Mouse (Mus musculus) limb, embryonic 14.5 days (tissue): Measurements from ENCODE around the gene Abca12. TPM values are rescaled to one million over a fixed set of nuclear protein-coding genes. Genes with fewer than 3 reads are reported as not detected.

ENCODE experiments used
- ATAC-seq: fragments of 200-750 bp; cut with Nextera tagmentation; 2 replicates; pipeline ENCODE4 v1.8.0; 2017; ENCODE audit warnings: low read depth, moderate number of reproducible peaks, moderate TSS enrichment; ENCODE audit not compliant: low FRiP score
- DNase-seq: peaks from one replicate; pipeline ENCODE4 v3.0.0-alpha.2; 2015; ENCODE audit warnings: low spot score
- H3K27ac ChIP-seq: fragments of 300-500 bp; sonication (generic); replicated peaks from 2 replicates; pipeline ENCODE4 v1.5.1; 2014; ENCODE audit warnings: low read depth, mild to moderate bottlenecking, low read length, moderate library complexity, mixed read lengths
- H3K27me3 ChIP-seq: fragments of 300-500 bp; sonication (generic); 2 replicates; pipeline ENCODE4 v1.6.1; 2014; ENCODE audit warnings: low read length, mixed read lengths; ENCODE audit not compliant: control insufficient read depth, insufficient read depth
- H3K36me3 ChIP-seq: fragments of 300-500 bp; sonication (generic); 2 replicates; pipeline ENCODE4 v1.6.1; 2014; ENCODE audit warnings: mild to moderate bottlenecking, low read length, moderate library complexity, mixed read lengths; ENCODE audit not compliant: control insufficient read depth, insufficient read depth
- H3K4me1 ChIP-seq: fragments of 300-500 bp; sonication (generic); 2 replicates; pipeline ENCODE4 v1.6.1; 2014; ENCODE audit warnings: antibody characterized with exemption, low read length, mixed read lengths; ENCODE audit not compliant: control insufficient read depth, insufficient read depth
- H3K4me2 ChIP-seq: fragments of 300-500 bp; sonication (generic); replicated peaks from 2 replicates; pipeline ENCODE4 v1.6.1; 2014; ENCODE audit warnings: low read depth, mild to moderate bottlenecking, low read length, moderate library complexity; ENCODE audit not compliant: severe bottlenecking
- H3K4me3 ChIP-seq: fragments of 300-500 bp; sonication (generic); replicated peaks from 2 replicates; pipeline ENCODE4 v1.5.1; 2014; ENCODE audit warnings: low read length
- H3K9ac ChIP-seq: fragments of 300-500 bp; sonication (generic); 2 replicates; pipeline ENCODE4 v1.6.1; 2014; ENCODE audit warnings: mild to moderate bottlenecking, low read depth, low read length, moderate library complexity; ENCODE audit not compliant: severe bottlenecking
- H3K9me3 ChIP-seq: fragments of 300-500 bp; sonication (generic); 2 replicates; pipeline ENCODE4 v1.6.1; 2016; ENCODE audit warnings: low read length; ENCODE audit not compliant: control insufficient read depth
- POLR2A ChIP-seq: fragments of 200-500 bp; IDR thresholded peaks from 2 replicates; pipeline ENCODE4 v1.8.0; 2012; ENCODE audit warnings: inconsistent platforms, mild to moderate bottlenecking, moderate library complexity, borderline replicate concordance; ENCODE audit not compliant: insufficient read depth, insufficient read length; ENCODE audit errors: extremely low read depth
- WGBS: fragments of 180-500 bp; shearing (Covaris S2); extraction: QIAGEN DNeasy Blood & Tissue Kit; methylation state at CpG from one replicate; pipeline ENCODE4 v1.1.7; 2014; 5-methylcytosine and 5-hydroxymethylcytosine counted together
- polyA plus RNA-seq, 2 experiments: library from polyadenylated mRNA; depleted of rRNA in 1 of 2; stranded (reverse) in 1 of 2; unstranded in 1 of 2; fragments of >200 nt; fragmentation: Nextera tagmentation in 1 of 2; extraction: Ambion mirVana in 1 of 2; gene quantifications; 2 replicates each; pipeline versions ENCODE4 v1.2.1 to v1.2.3; 2012 to 2014

Abca12 gene
- polyA plus RNA-seq (2012; rRNA removed) (1.5 and 1.9 TPM in 2 replicates), polyA plus RNA-seq (2014; fragmentation: Nextera tagmentation; extraction: Ambion mirVana) (3.2 and 3.7 TPM in 2 replicates)

GRCm38 (mm10) chr1:71414810-71415209 lies at the start of gene Abca12:
Gene Abca12, minus strand, starts transcription at chr1:71414910.
- no peak for ATAC-seq
- no peak within 1 kb of the TSS for H3K27ac ChIP-seq
- H3K4me2 ChIP-seq, result no peak within 1 kb of the TSS
- H3K4me1 ChIP-seq, result no peaks in the 10 kb centered on the region
- 73% methylated on average over 7 of the region's 7 CpGs for WGBS
- H3K9ac ChIP-seq, result no peak within 1 kb of the TSS
- no peaks in the 10 kb centered on the region for H3K36me3 ChIP-seq
- no peaks in the 10 kb centered on the region for H3K27me3 ChIP-seq
- H3K9me3 ChIP-seq, result no peaks in the 10 kb centered on the region
- DNase-seq, result no peak
- TF ChIP-seq POLR2A, result no peak
- H3K4me3 ChIP-seq, result no peak within 1 kb of the TSS

- no peak for DNase-seq
- no peak for TF ChIP-seq POLR2A
- 86% methylated on average over 3 of the region's 3 CpGs for WGBS
These were observed 43.3 kb upstream of the Abca12 start for GRCm38 (mm10) chr1:71457961-71458360.

GRCm38 (mm10) chr1:71447424-71447823 lies 32.7 kb upstream of the Abca12 start:
- no peaks in the 10 kb centered on the region for H3K9me3 ChIP-seq
- no peak overlapping the region for H3K9ac ChIP-seq
- WGBS, result 85% methylated on average over 4 of the region's 4 CpGs
- H3K27me3 ChIP-seq, result no peaks in the 10 kb centered on the region
- no peak overlapping the region for H3K27ac ChIP-seq
- DNase-seq (no peak), ATAC-seq (no peak)
- no peak overlapping the region for H3K4me2 ChIP-seq
- no peak overlapping the region for H3K4me3 ChIP-seq
- no peaks in the 10 kb centered on the region for H3K4me1 ChIP-seq
- H3K36me3 ChIP-seq, result no peaks in the 10 kb centered on the region
- no peak for TF ChIP-seq POLR2A

More at GRCm38 (mm10) chr1:71457961-71458360, 43.3 kb upstream of the Abca12 start:
- Histone ChIP-seq H3K36me3 (no peaks in the 10 kb centered on the region), H3K4me2 (no peak overlapping the region), H3K4me1 (no peaks in the 10 kb centered on the region), H3K4me3 (no peak overlapping the region), H3K9ac (no peak overlapping the region), H3K9me3 (no peaks in the 10 kb centered on the region), H3K27ac (no peak overlapping the region), H3K27me3 (no peaks in the 10 kb centered on the region)
- no peak for ATAC-seq

GRCm38 (mm10) chr1:71421741-71422333 lies 7.1 kb upstream of the Abca12 start:
- no peak for TF ChIP-seq POLR2A
- no peaks in the 10 kb centered on the region for H3K9me3 ChIP-seq
- ATAC-seq (no peak), DNase-seq (no peak)
- H3K9ac ChIP-seq, result no peak overlapping the region
- H3K36me3 ChIP-seq, result no peaks in the 10 kb centered on the region
- H3K27me3 ChIP-seq, result no peaks in the 10 kb centered on the region
- H3K4me3 ChIP-seq, result no peak overlapping the region
- H3K4me2 ChIP-seq, result no peak overlapping the region
- no peaks in the 10 kb centered on the region for H3K4me1 ChIP-seq
- 54% methylated on average over 13 of the region's 13 CpGs for WGBS
- no peak overlapping the region for H3K27ac ChIP-seq

GRCm38 (mm10) chr1:71418467-71418866 lies 3.8 kb upstream of the Abca12 start:
- H3K27ac ChIP-seq, result no peak overlapping the region
- no peaks in the 10 kb centered on the region for H3K9me3 ChIP-seq
- no peaks in the 10 kb centered on the region for H3K27me3 ChIP-seq
- ATAC-seq (no peak), DNase-seq (no peak)
- H3K4me2 ChIP-seq, result no peak overlapping the region
- 81% methylated on average over 5 of the region's 5 CpGs for WGBS
- H3K4me1 ChIP-seq, result no peaks in the 10 kb centered on the region
- no peak for TF ChIP-seq POLR2A
- H3K4me3 ChIP-seq, result no peak overlapping the region
- no peak overlapping the region for H3K9ac ChIP-seq
- H3K36me3 ChIP-seq, result no peaks in the 10 kb centered on the region
